Mouse (Mus musculus) kidney, adult 2 months (tissue): ENCODE results near the gene Dapl1.

ENCODE experiments used
- CTCF ChIP-seq: fragments of 200-500 bp; conservative IDR thresholded peaks from 2 replicates; pipeline ENCODE4 v1.5.1; 2011; ENCODE audit warnings: low read depth, mild to moderate bottlenecking, control low read depth, low read length, moderate library complexity, mixed read lengths; ENCODE audit not compliant: insufficient read depth, insufficient read length
- POLR2A ChIP-seq: fragments of 200-500 bp; IDR thresholded peaks from one replicate; pipeline ENCODE4 v1.6.1; 2011; ENCODE audit warnings: low read depth, low read length, control low read depth

- no peak for TF ChIP-seq CTCF
- no peak for TF ChIP-seq POLR2A
Observed at GRCm38 (mm10) chr2:59533971-59534748, 49.7 kb downstream of the Dapl1 start.
